Mouse (Mus musculus) limb, embryonic 11.5 days (tissue): ENCODE measurements around the gene Ninj2. TPM values are rescaled to one million over a fixed set of nuclear protein-coding genes. Genes with fewer than 3 reads are reported as not detected.

Experiments
- ATAC-seq: fragments of 200-750 bp; cut with Nextera tagmentation; 2 replicates; pipeline ENCODE4 v1.8.0; 2017; ENCODE audit warnings: low read depth; ENCODE audit not compliant: insufficient number of reproducible peaks, low FRiP score, low TSS enrichment
- DNase-seq: peaks from one replicate; pipeline ENCODE4 v3.0.0-alpha.2; 2015; ENCODE audit warnings: low spot score
- H3K27ac ChIP-seq: fragments of 300-500 bp; sonication (generic); replicated peaks from 2 replicates; pipeline ENCODE4 v1.5.1; 2014; ENCODE audit warnings: low read depth, mild to moderate bottlenecking, low read length
- H3K27me3 ChIP-seq: fragments of 300-500 bp; sonication (generic); 2 replicates; pipeline ENCODE4 v1.6.1; 2014; ENCODE audit warnings: mild to moderate bottlenecking, low read length, mixed read lengths; ENCODE audit not compliant: control insufficient read depth, insufficient read depth
- H3K36me3 ChIP-seq: fragments of 300-500 bp; sonication (generic); 2 replicates; pipeline ENCODE4 v1.6.1; 2014; ENCODE audit warnings: mild to moderate bottlenecking, low read length, moderate library complexity, mixed read lengths; ENCODE audit not compliant: control insufficient read depth, insufficient read depth
- H3K4me1 ChIP-seq: fragments of 300-500 bp; sonication (generic); 2 replicates; pipeline ENCODE4 v1.6.1; 2014; ENCODE audit warnings: low read length, mixed read lengths; ENCODE audit not compliant: control insufficient read depth, insufficient read depth
- H3K4me2 ChIP-seq: fragments of 300-500 bp; sonication (generic); 2 replicates; pipeline ENCODE4 v1.6.1; 2014; ENCODE audit warnings: low read depth, mild to moderate bottlenecking, moderate library complexity; ENCODE audit not compliant: severe bottlenecking
- H3K4me3 ChIP-seq: fragments of 300-500 bp; sonication (generic); 2 replicates; pipeline ENCODE4 v1.5.1; 2014; ENCODE audit warnings: low read depth, low read length
- H3K9ac ChIP-seq: fragments of 300-500 bp; sonication (generic); 2 replicates; pipeline ENCODE4 v1.6.1; 2014; ENCODE audit warnings: mild to moderate bottlenecking, low read length
- H3K9me3 ChIP-seq: fragments of 300-500 bp; sonication (generic); 2 replicates; pipeline ENCODE4 v1.6.1; 2016; ENCODE audit warnings: low read length; ENCODE audit not compliant: control insufficient read depth
- WGBS: fragments of 180-500 bp; shearing (Covaris S2); extraction: QIAGEN DNeasy Blood & Tissue Kit; methylation state at CpG from one replicate; pipeline ENCODE4 v1.1.7; 2014; 5-methylcytosine and 5-hydroxymethylcytosine counted together
- polyA plus RNA-seq: library from polyadenylated mRNA; unstranded; fragments of >200 nt; fragmentation: Nextera tagmentation; extraction: Ambion mirVana; gene quantifications from 2 replicates; pipeline ENCODE4 v1.2.1, GENCODE M21; 2014

The Ninj2 gene
- polyA plus RNA-seq, 1 experiment from 2014 or later: not detected

DNA sequence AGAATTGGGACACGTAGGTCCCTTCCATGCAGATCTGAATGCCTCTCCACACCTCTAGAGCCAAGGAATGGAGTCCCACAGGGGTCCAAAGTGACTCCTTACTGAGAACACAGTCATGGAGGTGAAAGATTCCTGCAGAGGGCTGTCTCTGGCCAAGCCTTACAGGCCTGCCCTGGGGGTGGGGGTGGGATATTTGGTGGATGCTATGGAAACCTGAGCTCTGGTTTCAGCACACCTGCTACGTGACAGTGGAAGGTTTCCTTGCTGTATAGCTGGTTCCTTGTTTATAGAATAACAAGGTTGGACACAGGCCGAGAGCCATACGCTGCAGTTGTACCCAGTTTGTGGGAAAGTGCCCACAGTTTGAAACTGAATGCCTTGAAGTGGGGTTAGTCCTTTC, 87.3 kb downstream of the Ninj2 start:
- H3K27ac ChIP-seq: no peak overlapping the region
- H3K36me3 ChIP-seq: no peaks in the 10 kb centered on the region
- H3K4me1 ChIP-seq: no peaks in the 10 kb centered on the region
- ATAC-seq (no peak), DNase-seq (no peak)
- H3K4me3 ChIP-seq: no peak overlapping the region
- H3K9ac ChIP-seq: no peak overlapping the region
- WGBS: 63% methylated on average over 4 of the region's 4 CpGs
- H3K27me3 ChIP-seq: no peaks in the 10 kb centered on the region
- H3K9me3 ChIP-seq: no peaks in the 10 kb centered on the region
- no peak overlapping the region for H3K4me2 ChIP-seq

GRCm38 (mm10) chr6:120182160-120182559, 89.0 kb downstream of the Ninj2 start:
- DNase-seq: no peak
- WGBS: 90% methylated on average over 5 of the region's 5 CpGs
- Histone ChIP-seq H3K27ac (no peak overlapping the region), H3K4me3 (no peak overlapping the region), H3K9me3 (no peaks in the 10 kb centered on the region), H3K9ac (no peak overlapping the region), H3K4me2 (no peak overlapping the region), H3K4me1 (no peaks in the 10 kb centered on the region), H3K27me3 (no peaks in the 10 kb centered on the region), H3K36me3 (no peaks in the 10 kb centered on the region)
- ATAC-seq: no peak

GRCm38 (mm10) chr6:120183771-120184170, 90.6 kb downstream of the Ninj2 start:
- H3K9ac ChIP-seq: no peak overlapping the region
- no peaks in the 10 kb centered on the region for H3K9me3 ChIP-seq
- 88% methylated on average over 4 of the region's 4 CpGs for WGBS
- no peak for DNase-seq
- H3K27ac ChIP-seq: no peak overlapping the region
- no peak for ATAC-seq
- no peak overlapping the region for H3K4me3 ChIP-seq
- no peaks in the 10 kb centered on the region for H3K27me3 ChIP-seq
- H3K4me1 ChIP-seq: peaks cover 7% of the 10 kb centered on the region; the same call in 1 of the 2 replicates
- no peaks in the 10 kb centered on the region for H3K36me3 ChIP-seq
- H3K4me2 ChIP-seq: no peak overlapping the region

- no peaks in the 10 kb centered on the region for H3K27me3 ChIP-seq
- no peak overlapping the region for H3K27ac ChIP-seq
- WGBS: 90% methylated on average over 12 of the region's 12 CpGs
- H3K4me3 ChIP-seq: no peak overlapping the region
- no peaks in the 10 kb centered on the region for H3K36me3 ChIP-seq
- no peaks in the 10 kb centered on the region for H3K9me3 ChIP-seq
- no peak overlapping the region for H3K4me2 ChIP-seq
- no peak overlapping the region for H3K9ac ChIP-seq
- peaks cover 7% of the 10 kb centered on the region; the same call in 1 of the 2 replicates for H3K4me1 ChIP-seq
- no peak for DNase-seq
- no peak for ATAC-seq
Observed at GRCm38 (mm10) chr6:120185012-120185730, 92.0 kb downstream of the Ninj2 start.

- Histone ChIP-seq H3K9ac (no peak overlapping the region), H3K27me3 (no peaks in the 10 kb centered on the region), H3K4me2 (no peak overlapping the region), H3K9me3 (no peaks in the 10 kb centered on the region), H3K36me3 (no peaks in the 10 kb centered on the region), H3K27ac (no peak overlapping the region), H3K4me1 (peaks cover 7% of the 10 kb centered on the region; the same call in 1 of the 2 replicates), H3K4me3 (no peak overlapping the region)
- ATAC-seq: no peak
- no peak for DNase-seq
- 67% methylated on average over 7 of the region's 7 CpGs for WGBS
Observed at GRCm38 (mm10) chr6:120185756-120186155, 92.6 kb downstream of the Ninj2 start.

DNA sequence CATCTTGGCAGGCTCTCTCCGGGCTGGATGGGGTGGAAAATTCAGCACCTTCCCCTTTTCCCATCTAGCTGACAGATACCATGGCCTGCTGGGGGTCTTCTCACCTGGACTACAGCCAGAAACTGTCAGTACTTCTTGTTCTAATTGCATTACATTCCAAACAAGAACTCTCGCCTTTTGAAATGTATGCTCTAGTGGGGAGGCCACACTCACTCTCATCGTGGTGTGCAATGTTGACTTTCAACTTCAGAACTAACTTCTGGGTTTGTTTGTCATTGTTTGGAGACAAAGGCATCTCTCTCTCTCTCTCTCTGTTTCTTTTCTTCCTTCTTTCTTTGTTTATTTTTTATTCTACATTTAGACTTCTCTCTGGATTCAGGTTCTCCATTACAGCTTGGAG, 93.4 kb downstream of the Ninj2 start:
- DNase-seq (no peak), ATAC-seq (no peak)
- H3K27me3 ChIP-seq: no peaks in the 10 kb centered on the region
- no peak overlapping the region for H3K9ac ChIP-seq
- no peak overlapping the region for H3K27ac ChIP-seq
- 57% methylated on average over 3 of the region's 3 CpGs for WGBS
- H3K4me2 ChIP-seq: no peak overlapping the region
- H3K4me3 ChIP-seq: no peak overlapping the region
- peaks cover 7% of the 10 kb centered on the region; the same call in 1 of the 2 replicates for H3K4me1 ChIP-seq
- H3K36me3 ChIP-seq: no peaks in the 10 kb centered on the region
- no peaks in the 10 kb centered on the region for H3K9me3 ChIP-seq

- WGBS: 11% methylated on average over 18 of the region's 18 CpGs
- ATAC-seq: no peak
- no peaks in the 10 kb centered on the region for H3K27me3 ChIP-seq
- H3K9me3 ChIP-seq: no peaks in the 10 kb centered on the region
- H3K4me2 ChIP-seq: peak overlapping the region; percentile 43
- peak; percentile 65 for DNase-seq
- no peaks in the 10 kb centered on the region for H3K36me3 ChIP-seq
- peaks cover 7% of the 10 kb centered on the region; the same call in 1 of the 2 replicates for H3K4me1 ChIP-seq
- H3K27ac ChIP-seq: no peak overlapping the region
- no peak overlapping the region for H3K9ac ChIP-seq
- no peak overlapping the region for H3K4me3 ChIP-seq
Observed at GRCm38 (mm10) chr6:120187587-120188176, 94.5 kb downstream of the Ninj2 start.

- peak; percentile 68 for DNase-seq
- ATAC-seq: peak; percentile 48
- Histone ChIP-seq H3K36me3 (no peaks in the 10 kb centered on the region), H3K9me3 (no peaks in the 10 kb centered on the region), H3K27ac (no peak overlapping the region), H3K9ac (0 out of 2 replicates have a peak overlapping the region, but pooled peaks have one; percentile 2), H3K4me2 (peak overlapping the region; percentile 43; the same call in 1 of the 2 replicates), H3K27me3 (no peaks in the 10 kb centered on the region), H3K4me1 (peaks cover 7% of the 10 kb centered on the region; the same call in 1 of the 2 replicates), H3K4me3 (no peak overlapping the region)
- WGBS: 19% methylated on average over 24 of the region's 24 CpGs
Observed at GRCm38 (mm10) chr6:120188376-120189235, 95.5 kb downstream of the Ninj2 start.
